Mouse (Mus musculus): Measurements from ENCODE around the gene Tmem131l. TPM values are rescaled to one million over a fixed set of nuclear protein-coding genes. Genes with fewer than 3 reads are reported as not detected.

The Tmem131l gene
- polyA plus RNA-seq, 1 experiment = 9.8 TPM

GRCm38 (mm10) chr3:83976161-83976560, 63.8 kb downstream of the Tmem131l start:
- TF ChIP-seq POLR2A (IDR thresholded peaks at IDR 0.05; ENCODE audit: low read depth, low read length) = no peak
- no peak for TF ChIP-seq CTCF (conservative IDR thresholded peaks at IDR 0.05; ENCODE audit: insufficient read depth, insufficient read length, low read depth, low read length)
- 96% methylated on average over 3 of the region's 3 CpGs for WGBS
- no peak overlapping the region for H3K4me3 ChIP-seq (ENCODE audit: insufficient read depth, low read depth, low read length)
- no peak overlapping the region for H3K27ac ChIP-seq (ENCODE audit: insufficient read depth, low read depth, low read length)
- DNase-seq = no peak
- H3K36me3 ChIP-seq (ENCODE audit: control insufficient read depth, insufficient read depth, low read length) = no peaks in the 10 kb centered on the region
- no peaks in the 10 kb centered on the region for H3K27me3 ChIP-seq (replicated peaks; ENCODE audit: control insufficient read depth, insufficient read depth, low read length)
- no peaks in the 10 kb centered on the region for H3K4me1 ChIP-seq (ENCODE audit: control insufficient read depth, insufficient read depth, low read length)

GRCm38 (mm10) chr3:83973339-83973738, 66.6 kb downstream of the Tmem131l start:
- TF ChIP-seq CTCF (conservative IDR thresholded peaks at IDR 0.05; ENCODE audit: insufficient read depth, insufficient read length, low read depth, low read length) (no peak), POLR2A (IDR thresholded peaks at IDR 0.05; ENCODE audit: low read depth, low read length) (no peak)
- no peak overlapping the region for H3K27ac ChIP-seq (ENCODE audit: insufficient read depth, low read depth, low read length)
- H3K27me3 ChIP-seq (replicated peaks; ENCODE audit: control insufficient read depth, insufficient read depth, low read length) = no peaks in the 10 kb centered on the region
- H3K36me3 ChIP-seq (ENCODE audit: control insufficient read depth, insufficient read depth, low read length) = no peaks in the 10 kb centered on the region
- DNase-seq = no peak
- no peak overlapping the region for H3K4me3 ChIP-seq (ENCODE audit: insufficient read depth, low read depth, low read length)
- peaks cover 3% of the 10 kb centered on the region; the same call in 1 of the 2 replicates for H3K4me1 ChIP-seq (ENCODE audit: control insufficient read depth, insufficient read depth, low read length)
- 86% methylated on average over 2 of the region's 2 CpGs for WGBS

- 81% methylated on average over 1 of the region's 1 CpGs for WGBS
- H3K27me3 ChIP-seq (replicated peaks; ENCODE audit: control insufficient read depth, insufficient read depth, low read length) = no peaks in the 10 kb centered on the region
- no peaks in the 10 kb centered on the region for H3K36me3 ChIP-seq (ENCODE audit: control insufficient read depth, insufficient read depth, low read length)
- H3K4me1 ChIP-seq (ENCODE audit: control insufficient read depth, insufficient read depth, low read length) = peaks cover 10% of the 10 kb centered on the region
- TF ChIP-seq CTCF (conservative IDR thresholded peaks at IDR 0.05; ENCODE audit: insufficient read depth, insufficient read length, low read depth, low read length) = no peak
- TF ChIP-seq POLR2A (IDR thresholded peaks at IDR 0.05; ENCODE audit: low read depth, low read length) = no peak
- no peak for DNase-seq
- H3K4me3 ChIP-seq (ENCODE audit: insufficient read depth, low read depth, low read length) = no peak overlapping the region
- no peak overlapping the region for H3K27ac ChIP-seq (ENCODE audit: insufficient read depth, low read depth, low read length)
Observed at GRCm38 (mm10) chr3:83970629-83971028, 69.3 kb downstream of the Tmem131l start.

- no peak overlapping the region for H3K4me3 ChIP-seq (ENCODE audit: insufficient read depth, low read depth, low read length)
- H3K4me1 ChIP-seq (ENCODE audit: control insufficient read depth, insufficient read depth, low read length) = peaks cover 12% of the 10 kb centered on the region
- TF ChIP-seq CTCF (conservative IDR thresholded peaks at IDR 0.05; ENCODE audit: insufficient read depth, insufficient read length, low read depth, low read length) (no peak), POLR2A (IDR thresholded peaks at IDR 0.05; ENCODE audit: low read depth, low read length) (no peak)
- WGBS = 93% methylated on average over 4 of the region's 4 CpGs
- DNase-seq = no peak
- no peaks in the 10 kb centered on the region for H3K27me3 ChIP-seq (replicated peaks; ENCODE audit: control insufficient read depth, insufficient read depth, low read length)
- no peak overlapping the region for H3K27ac ChIP-seq (ENCODE audit: insufficient read depth, low read depth, low read length)
- H3K36me3 ChIP-seq (ENCODE audit: control insufficient read depth, insufficient read depth, low read length) = no peaks in the 10 kb centered on the region
Observed at GRCm38 (mm10) chr3:83969081-83969480, 70.9 kb downstream of the Tmem131l start.

GRCm38 (mm10) chr3:83967791-83968190, 72.2 kb downstream of the Tmem131l start:
- H3K27ac ChIP-seq (ENCODE audit: insufficient read depth, low read depth, low read length) = no peak overlapping the region
- TF ChIP-seq CTCF (conservative IDR thresholded peaks at IDR 0.05; ENCODE audit: insufficient read depth, insufficient read length, low read depth, low read length) (no peak), POLR2A (IDR thresholded peaks at IDR 0.05; ENCODE audit: low read depth, low read length) (no peak)
- no peak overlapping the region for H3K4me3 ChIP-seq (ENCODE audit: insufficient read depth, low read depth, low read length)
- DNase-seq = no peak
- 91% methylated on average over 3 of the region's 3 CpGs for WGBS
- H3K4me1 ChIP-seq (ENCODE audit: control insufficient read depth, insufficient read depth, low read length) = peaks cover 12% of the 10 kb centered on the region
- H3K27me3 ChIP-seq (replicated peaks; ENCODE audit: control insufficient read depth, insufficient read depth, low read length) = no peaks in the 10 kb centered on the region
- H3K36me3 ChIP-seq (ENCODE audit: control insufficient read depth, insufficient read depth, low read length) = no peaks in the 10 kb centered on the region

- 98% methylated on average over 2 of the region's 2 CpGs for WGBS
- H3K4me1 ChIP-seq (ENCODE audit: control insufficient read depth, insufficient read depth, low read length) = peaks cover 11% of the 10 kb centered on the region
- no peak for TF ChIP-seq POLR2A (IDR thresholded peaks at IDR 0.05; ENCODE audit: low read depth, low read length)
- no peak for TF ChIP-seq CTCF (conservative IDR thresholded peaks at IDR 0.05; ENCODE audit: insufficient read depth, insufficient read length, low read depth, low read length)
- no peak overlapping the region for H3K4me3 ChIP-seq (ENCODE audit: insufficient read depth, low read depth, low read length)
- no peak for DNase-seq
- H3K36me3 ChIP-seq (ENCODE audit: control insufficient read depth, insufficient read depth, low read length) = no peaks in the 10 kb centered on the region
- H3K27ac ChIP-seq (ENCODE audit: insufficient read depth, low read depth, low read length) = no peak overlapping the region
- no peaks in the 10 kb centered on the region for H3K27me3 ChIP-seq (replicated peaks; ENCODE audit: control insufficient read depth, insufficient read depth, low read length)
Observed at GRCm38 (mm10) chr3:83965333-83965732, 74.6 kb downstream of the Tmem131l start.

GRCm38 (mm10) chr3:83963705-83964104, 76.3 kb downstream of the Tmem131l start:
- H3K4me1 ChIP-seq (ENCODE audit: control insufficient read depth, insufficient read depth, low read length) = peaks cover 9% of the 10 kb centered on the region; the same call in 1 of the 2 replicates
- no peak for DNase-seq
- H3K27me3 ChIP-seq (replicated peaks; ENCODE audit: control insufficient read depth, insufficient read depth, low read length) = no peaks in the 10 kb centered on the region
- no peaks in the 10 kb centered on the region for H3K36me3 ChIP-seq (ENCODE audit: control insufficient read depth, insufficient read depth, low read length)
- TF ChIP-seq POLR2A (IDR thresholded peaks at IDR 0.05; ENCODE audit: low read depth, low read length) (no peak), CTCF (conservative IDR thresholded peaks at IDR 0.05; ENCODE audit: insufficient read depth, insufficient read length, low read depth, low read length) (no peak)
- no peak overlapping the region for H3K4me3 ChIP-seq (ENCODE audit: insufficient read depth, low read depth, low read length)
- no peak overlapping the region for H3K27ac ChIP-seq (ENCODE audit: insufficient read depth, low read depth, low read length)
- WGBS = 80% methylated on average over 5 of the region's 5 CpGs
